Mouse (Mus musculus): ENCODE data around the gene Gpr31b. TPM values are rescaled to one million over a fixed set of nuclear protein-coding genes. Genes with fewer than 3 reads are reported as not detected.
"Not testable (repeated sequence)": the region's sequence is repeated elsewhere in the genome, so short reads cannot be mapped to it uniquely, and the experiment has no call there.

The Gpr31b gene
- total RNA-seq (2021): under 1 TPM; 0.41 to 0.65 TPM
- long read RNA-seq: 0 reads

DNA sequence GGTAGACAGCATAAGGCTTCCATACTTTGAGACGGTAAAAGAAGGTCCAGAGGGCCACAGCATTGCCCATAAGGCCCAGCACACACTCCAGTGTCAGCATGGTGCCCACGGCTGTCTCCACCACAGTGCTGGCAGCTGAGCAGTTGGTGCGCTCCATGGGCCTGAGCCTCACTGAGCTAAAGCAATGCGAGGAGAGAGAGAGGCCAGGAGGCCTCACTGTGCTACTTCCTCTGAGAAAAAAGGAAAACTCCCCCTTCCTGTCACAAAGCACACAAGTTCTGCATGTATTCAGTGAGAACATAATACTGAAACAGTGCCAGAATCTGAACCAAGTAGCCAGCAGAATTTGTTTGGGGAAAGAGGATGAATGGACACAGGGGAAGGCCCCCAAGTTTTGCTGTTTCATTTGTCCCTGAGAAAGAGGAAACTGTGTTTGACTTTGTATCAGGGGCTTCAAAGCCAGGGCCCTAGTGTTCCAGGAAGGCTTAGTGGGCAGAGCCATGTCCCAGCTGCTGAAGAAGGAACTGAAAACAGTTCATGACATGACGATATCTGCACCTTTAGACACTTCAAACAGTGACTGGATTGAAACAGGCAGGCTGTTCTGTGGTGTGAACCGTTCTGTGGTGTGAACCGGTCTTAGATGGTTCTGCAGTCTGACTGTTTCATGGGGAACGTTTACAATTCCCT lies at the start of gene Gpr31b:
TSS of gene Gpr31b (minus strand) at position 173 of the 690 bp plus-strand sequence.
- DNase-seq (ENCODE audit: low spot score in 2 of 2): not testable (repeated sequence)

GRCm38 (mm10) chr17:13092960-13093359 lies 40.9 kb upstream of the Gpr31b start:
- DNase-seq (ENCODE audit: low spot score in 2 of 2): not testable (repeated sequence)

- DNase-seq (ENCODE audit: low spot score in 2 of 2): not testable (repeated sequence)
Measured at GRCm38 (mm10) chr17:13092100-13092764, 40.1 kb upstream of the Gpr31b start.

- DNase-seq (ENCODE audit: low spot score in 2 of 2): not testable (repeated sequence)
Measured at GRCm38 (mm10) chr17:13091510-13091909, 39.4 kb upstream of the Gpr31b start.

- DNase-seq (ENCODE audit: low spot score in 2 of 2): not testable (repeated sequence)
Measured at GRCm38 (mm10) chr17:13069227-13069626, 17.1 kb upstream of the Gpr31b start.

DNA sequence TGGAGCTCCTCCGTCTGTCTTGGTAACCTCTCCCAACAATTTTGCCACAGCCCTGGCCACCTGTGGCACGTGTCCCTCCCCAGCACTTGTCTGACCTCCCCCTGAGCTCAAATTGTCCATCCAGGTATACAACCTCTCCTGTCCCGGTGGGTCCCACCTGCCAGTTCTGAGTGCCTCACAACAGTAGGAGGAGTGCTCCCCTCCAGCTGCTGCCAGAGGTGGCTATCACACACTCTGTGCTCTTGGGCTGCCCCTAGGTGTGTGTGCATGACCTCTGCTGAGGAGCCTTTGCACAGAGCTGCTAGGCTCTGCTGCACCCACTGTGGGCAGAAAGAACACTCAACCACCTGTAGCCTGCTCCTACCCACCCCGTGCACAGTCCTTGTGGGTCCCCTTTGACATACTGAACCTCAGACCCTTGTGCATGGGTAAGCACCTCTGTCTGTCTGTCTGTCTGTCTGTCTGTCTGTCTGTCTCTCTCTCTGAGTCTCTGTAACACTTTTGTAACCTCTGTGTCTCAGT lies 15.8 kb upstream of the Gpr31b start:
- not testable (repeated sequence) for DNase-seq (ENCODE audit: low spot score in 2 of 2)

DNA sequence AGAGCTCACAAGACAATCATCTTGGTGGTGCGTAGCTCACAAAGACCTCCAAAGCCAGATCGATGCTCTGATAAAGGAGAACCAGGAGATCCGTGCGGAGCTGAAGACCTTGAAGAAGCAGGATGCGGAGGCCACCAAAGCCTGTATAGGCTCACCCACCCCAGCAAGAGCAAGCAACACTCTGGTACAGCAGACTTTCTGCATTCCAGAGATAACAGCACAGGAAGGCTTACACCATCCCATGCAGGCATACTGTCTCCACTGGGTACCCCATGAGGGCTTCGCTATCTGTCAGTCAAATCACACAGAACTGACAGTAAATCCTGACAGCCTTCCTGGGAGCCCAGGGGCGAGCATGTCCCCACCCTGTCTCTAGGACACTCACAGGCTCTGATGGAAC lies 10.8 kb upstream of the Gpr31b start:
- not testable (repeated sequence) for DNase-seq (ENCODE audit: low spot score in 2 of 2)

GRCm38 (mm10) chr17:13060804-13061203 lies 8.7 kb upstream of the Gpr31b start, which contains the start of gene Tcp10b:
Tcp10b (plus strand) TSS chr17:13061104.
- not testable (repeated sequence) for DNase-seq (ENCODE audit: low spot score in 2 of 2)

GRCm38 (mm10) chr17:13043846-13044673 lies 8.0 kb downstream of the Gpr31b start:
- DNase-seq (ENCODE audit: low spot score in 2 of 2): peak; percentile 66 to 70

GRCm38 (mm10) chr17:13036627-13037192 lies 15.4 kb downstream of the Gpr31b start:
- DNase-seq (ENCODE audit: low spot score in 2 of 2): not testable (repeated sequence)

GRCm38 (mm10) chr17:13013316-13013715 lies 38.8 kb downstream of the Gpr31b start:
- DNase-seq (ENCODE audit: low spot score in 2 of 2): no peak

DNA sequence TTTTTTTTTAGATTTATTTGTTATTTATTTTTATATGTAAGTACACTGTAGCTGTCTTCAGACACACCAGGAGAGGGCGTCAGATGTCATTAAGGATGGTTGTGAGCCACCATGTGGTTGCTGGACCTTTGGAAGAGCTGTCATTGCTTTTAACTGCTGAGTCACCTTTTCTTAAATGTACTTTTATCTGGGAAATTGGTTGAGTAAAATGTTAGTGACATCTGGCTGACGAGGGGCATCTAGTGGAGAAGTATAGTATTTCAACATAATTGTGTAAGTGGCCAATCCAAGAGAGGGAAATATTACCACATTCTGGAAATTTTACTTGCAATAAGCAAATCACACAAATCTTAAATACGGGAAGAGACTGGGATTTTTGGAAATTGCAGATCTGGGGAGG lies 42.2 kb downstream of the Gpr31b start:
- peak in 1 of 2 experiments; percentile 22 for DNase-seq (ENCODE audit: low spot score in 2 of 2)

- peak in 1 of 2 experiments; percentile 26 for DNase-seq (ENCODE audit: low spot score in 2 of 2)
Measured at GRCm38 (mm10) chr17:13008528-13008927, 43.6 kb downstream of the Gpr31b start.

DNA sequence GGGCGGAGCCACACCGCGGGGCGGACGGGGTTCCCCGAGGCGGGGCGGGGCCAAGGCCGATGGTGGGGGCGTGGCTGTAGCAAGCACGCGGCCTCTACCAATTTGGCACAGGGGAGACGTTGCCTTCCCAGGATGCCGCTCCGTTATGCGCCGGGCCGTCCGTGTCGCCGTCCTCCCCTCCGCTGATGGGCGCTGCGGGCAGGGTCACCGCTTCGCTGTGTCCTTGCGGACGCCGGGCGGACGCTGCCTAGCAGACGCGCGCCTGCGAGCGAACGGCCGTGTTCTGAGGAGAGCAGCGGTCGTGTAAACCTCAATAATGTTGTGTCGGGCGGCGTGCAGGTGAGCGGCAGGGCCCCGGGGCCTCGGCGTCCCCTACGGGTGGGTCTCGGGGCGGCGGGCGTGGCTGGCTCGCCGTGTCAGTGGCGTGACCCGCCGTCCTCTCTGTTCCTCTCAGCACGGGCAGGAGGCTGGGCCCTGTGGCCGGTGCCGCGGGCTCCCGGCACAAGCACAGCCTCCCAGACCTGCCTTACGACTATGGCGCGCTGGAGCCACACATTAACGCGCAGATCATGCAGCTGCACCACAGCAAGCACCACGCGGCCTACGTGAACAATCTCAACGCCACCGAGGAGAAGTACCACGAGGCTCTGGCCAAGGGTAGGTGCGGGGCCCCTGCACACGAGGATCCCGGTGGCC lies 44.2 kb downstream of the Gpr31b start:
- peak; percentile 97 to 99 for DNase-seq (ENCODE audit: low spot score in 2 of 2)

GRCm38 (mm10) chr17:13006984-13007383 lies 45.1 kb downstream of the Gpr31b start:
- DNase-seq (ENCODE audit: low spot score in 2 of 2): no peak

DNA sequence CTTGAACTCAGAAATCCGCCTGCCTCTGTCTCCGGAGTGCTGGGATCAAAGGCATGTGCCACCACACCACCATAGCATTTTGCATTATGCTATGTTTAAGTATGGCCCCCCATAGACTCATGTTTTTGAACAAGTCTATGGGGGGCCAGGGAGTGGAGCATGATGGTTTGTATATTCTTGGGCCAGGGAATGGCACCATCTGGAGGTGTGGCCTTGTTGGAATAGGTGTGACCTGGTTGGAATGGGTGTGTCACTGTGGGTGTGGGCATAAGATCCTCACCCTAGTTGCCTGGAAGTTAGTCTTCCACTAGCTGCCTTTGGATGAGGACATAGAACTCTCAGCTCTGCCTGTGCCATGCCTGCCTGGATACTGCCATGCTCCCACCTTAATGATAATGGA lies 45.5 kb downstream of the Gpr31b start, which contains the start of gene Sod2:
TSS of gene Sod2 (plus strand) at position 301 of the 400 bp plus-strand sequence.
- not testable (repeated sequence) for DNase-seq (ENCODE audit: low spot score in 2 of 2)

DNA sequence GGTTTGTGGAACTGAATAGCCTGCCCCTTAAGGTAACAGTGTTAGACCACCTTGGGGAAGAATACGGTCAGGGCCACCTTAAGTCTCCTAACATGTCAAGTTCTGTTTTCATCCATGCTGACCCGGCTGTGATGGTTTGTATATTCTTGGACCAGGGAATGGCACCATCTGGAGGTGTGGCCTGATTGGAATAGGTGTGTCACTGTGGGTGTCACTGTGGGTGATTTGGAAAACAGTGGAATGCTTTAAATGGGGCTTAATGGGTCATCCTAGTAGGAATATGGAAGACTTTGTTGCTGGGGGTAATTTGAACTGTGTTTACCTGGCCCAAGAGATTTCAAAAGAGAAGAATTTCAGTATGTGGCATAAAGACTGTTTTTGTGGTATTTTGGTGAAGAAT lies 47.7 kb downstream of the Gpr31b start:
- not testable (repeated sequence) for DNase-seq (ENCODE audit: low spot score in 2 of 2)

DNA sequence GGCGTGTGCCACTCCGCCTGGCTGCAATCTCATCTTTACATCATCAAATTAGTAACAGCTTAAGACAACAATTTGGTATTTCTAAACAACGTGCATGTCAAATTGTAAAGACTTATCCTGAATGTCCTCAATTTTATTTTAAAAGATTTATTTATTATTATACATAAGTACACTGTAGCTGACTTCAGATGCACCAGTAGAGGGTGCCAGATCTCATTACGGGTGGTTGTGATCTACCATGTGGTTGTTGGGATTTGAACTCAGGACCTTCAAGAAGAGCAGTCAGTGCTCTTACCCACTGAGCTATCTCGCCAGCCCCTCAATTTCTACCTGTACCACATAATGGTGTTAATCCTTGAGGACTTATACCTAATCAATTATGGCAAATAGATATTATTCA lies 49.9 kb downstream of the Gpr31b start:
- DNase-seq (ENCODE audit: low spot score in 2 of 2): not testable (repeated sequence)
